Comparison of ENCODE assay signal across 8 mouse cellular contexts in genomic region chr17:43016371-43017331, GRCm38 (mm10). TPM values are rescaled to one million over a fixed set of nuclear protein-coding genes. Genes with fewer than 3 reads are reported as not detected.
DNase-seq lines count a peak whose midpoint lies in the region.

Gene Tnfrsf21, plus strand, starts transcription at chr17:43016555.

- H3K9me3 ChIP-seq in megakaryocyte, embryonic 14.5 days = no peaks in the 10 kb centered on the region

- peak; percentile 89 for DNase-seq in adrenal gland, adult 2 months
- peak; percentile 97 for DNase-seq in embryo, embryonic 11 days
- DNase-seq in gastrocnemius, postnatal 14 days = peak; percentile 92
- peak; percentile 57 for DNase-seq in induced T-regulatory cell, adult 2 months (ENCODE audit: low read depth)
- DNase-seq in left cerebral cortex, adult 9 months (ENCODE audit: low spot score in 2 of 2) = peak; percentile 84 to 96
- peak; percentile 94 to 96 for DNase-seq in right cerebral cortex, adult 2 months (ENCODE audit: low spot score in 2 of 2)
- peak; percentile 57 for DNase-seq in urinary bladder, postnatal 10 days (ENCODE audit: low spot score)

- intact Hi-C loops in gastrocnemius, postnatal 14 days (cut with DNase I; ENCODE audit: low total_unique reads) = no loop called here

- H3K4me3 ChIP-seq in megakaryocyte, embryonic 14.5 days (replicated peaks) = peak within 1 kb of the TSS; percentile 98

- peaks cover 45% of the 10 kb centered on the region for H3K4me1 ChIP-seq in megakaryocyte, embryonic 14.5 days

- no peaks in the 10 kb centered on the region for H3K27me3 ChIP-seq in megakaryocyte, embryonic 14.5 days (replicated peaks)

- peaks cover 31% of the 10 kb centered on the region for H3K36me3 ChIP-seq in megakaryocyte, embryonic 14.5 days (replicated peaks; ENCODE audit: low read length)

RNA-seq across cellular contexts. Expression of gene Tnfrsf21, which starts in this region (rescaled TPM):
- 1 to 10 TPM; 2.3 to 3.2 TPM for total RNA-seq in adrenal gland, adult 2 months (2021)
- 6.6 and 7.8 TPM in 2 replicates for polyA plus RNA-seq in adrenal gland, adult 2 months (2012; rRNA removed)
- total RNA-seq in gastrocnemius, postnatal 14 days (2021) = 10 to 100 TPM; 37.7 to 39.0 TPM
- 13.5 and 14.1 TPM in 2 replicates for polyA plus RNA-seq in megakaryocyte, embryonic 14.5 days (2012; ENCODE audit: insufficient read depth, low replicate concordance)

Comparison
In these comparisons a context has a peak if more than half of its experiments do, and no peak if none do; other contexts are left out.
1. Peak in every context shown above with its lines: DNase-seq and H3K4me3 ChIP-seq.
2. RNA of gene Tnfrsf21 (total RNA-seq): 37.7 to 39.0 TPM in gastrocnemius, postnatal 14 days; 2.3 to 3.2 TPM in adrenal gland, adult 2 months; every median in the first group is over 4 times any median in the second.